Mouse (Mus musculus) spleen, adult 2 months (tissue): ENCODE measurements around the gene Slc24a3.

Experiments used
- CTCF ChIP-seq: fragments of 200-500 bp; IDR thresholded peaks from 2 replicates; pipeline ENCODE4 v1.5.1; 2011; ENCODE audit warnings: mild to moderate bottlenecking, inconsistent platforms; ENCODE audit not compliant: insufficient read depth, insufficient read length, insufficient replicate concordance; ENCODE audit errors: extremely low read depth
- POLR2A ChIP-seq: fragments of 200-500 bp; IDR thresholded peaks from 2 replicates; pipeline ENCODE4 v1.6.1; 2011; ENCODE audit warnings: low read depth, low read length, inconsistent platforms

GRCm38 (mm10) chr2:145397456-145398206, 230.1 kb downstream of the Slc24a3 start:
- TF ChIP-seq CTCF (no peak), POLR2A (no peak)
